Mouse (Mus musculus): ENCODE data around the gene Hoxb13. TPM values are rescaled to one million over a fixed set of nuclear protein-coding genes. Genes with fewer than 3 reads are reported as not detected.

Hoxb13 gene
- polyA plus RNA-seq, 1 experiment: not detected

DNA sequence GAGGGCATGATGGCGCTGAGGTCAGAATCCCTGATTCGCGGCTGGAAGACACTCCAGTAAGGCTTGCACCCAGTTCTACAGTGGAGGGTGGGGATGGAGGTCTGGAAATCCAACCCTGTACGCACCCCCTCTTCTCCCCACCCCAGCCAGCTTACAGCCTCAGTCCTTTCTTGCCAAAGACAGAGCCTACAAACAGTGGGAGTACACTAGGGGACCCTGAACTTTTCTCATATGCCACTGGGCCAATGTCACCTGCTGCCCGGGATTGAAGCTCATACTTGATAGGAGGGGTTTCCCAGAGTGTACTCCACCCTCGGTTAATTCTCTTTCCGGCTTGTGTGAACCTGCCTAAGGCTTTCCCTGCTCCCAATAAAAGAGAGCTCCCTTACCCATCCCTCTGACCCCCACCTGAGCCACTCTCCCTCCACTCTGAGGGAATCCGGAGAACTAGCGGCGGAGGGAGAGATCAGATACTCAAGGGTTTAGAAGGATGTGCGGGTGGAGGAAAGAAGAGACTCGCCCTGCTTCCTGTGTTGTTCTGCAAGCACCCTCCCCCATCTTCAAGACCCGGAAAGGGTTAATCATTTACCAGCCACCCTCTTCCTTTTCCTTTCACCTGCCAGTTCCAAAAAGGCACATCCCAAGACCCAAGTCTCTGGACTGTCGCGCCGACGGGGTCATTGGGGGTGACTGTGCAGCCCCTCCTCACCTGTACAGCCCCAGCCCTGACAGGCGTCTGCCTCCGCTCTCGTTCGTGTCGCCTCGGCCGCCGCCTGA lies 21.4 kb upstream of the Hoxb13 start:
- TF ChIP-seq POLR2A (IDR thresholded peaks at IDR 0.05; ENCODE audit: borderline replicate concordance, control insufficient read depth, low read depth, low read length) (no peak), CTCF (IDR thresholded peaks at IDR 0.05; ENCODE audit: control insufficient read depth, insufficient read depth, low read length) (no peak)
- Histone ChIP-seq H3K4me1 (ENCODE audit: control insufficient read depth, insufficient read depth, low read length) (no peaks in the 10 kb centered on the region), H3K4me3 (replicated peaks; ENCODE audit: control insufficient read depth, low read depth, low read length) (no peak overlapping the region), H3K27ac (ENCODE audit: control insufficient read depth, insufficient read depth, low read depth, low read length, poor library complexity) (no peak overlapping the region)
- WGBS: 5% methylated on average over 25 of the region's 25 CpGs

DNA sequence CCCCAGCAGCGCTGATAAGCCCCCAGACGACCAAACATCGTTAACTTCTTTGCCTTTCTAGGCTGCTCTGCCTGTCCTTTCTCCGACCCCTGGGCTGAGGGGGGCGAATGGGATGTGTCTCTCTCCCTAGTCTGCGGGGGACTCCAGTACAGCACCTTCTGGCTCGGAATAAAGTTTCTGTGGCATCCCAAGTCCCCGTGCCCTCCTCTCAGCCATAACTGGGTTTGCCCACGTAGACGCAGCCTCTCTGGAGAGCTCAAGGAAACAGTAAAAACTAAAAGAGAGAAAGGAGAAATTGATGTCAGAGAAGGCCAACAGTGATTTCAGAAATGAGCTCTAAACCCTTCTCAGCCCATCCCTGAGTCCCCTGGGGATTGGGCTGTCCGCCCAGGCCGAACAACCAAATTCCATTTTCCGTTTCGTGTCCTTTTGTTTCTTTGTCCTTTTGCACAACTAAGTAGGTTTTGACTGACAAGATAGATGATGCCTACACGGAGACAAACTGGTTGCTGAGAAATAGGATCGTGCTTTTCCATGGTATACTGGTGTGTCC lies 20.8 kb upstream of the Hoxb13 start:
- Histone ChIP-seq H3K27ac (ENCODE audit: control insufficient read depth, insufficient read depth, low read depth, low read length, poor library complexity) (no peak overlapping the region), H3K4me1 (ENCODE audit: control insufficient read depth, insufficient read depth, low read length) (no peaks in the 10 kb centered on the region), H3K4me3 (replicated peaks; ENCODE audit: control insufficient read depth, low read depth, low read length) (no peak overlapping the region)
- TF ChIP-seq POLR2A (IDR thresholded peaks at IDR 0.05; ENCODE audit: borderline replicate concordance, control insufficient read depth, low read depth, low read length): no peak
- TF ChIP-seq CTCF (IDR thresholded peaks at IDR 0.05; ENCODE audit: control insufficient read depth, insufficient read depth, low read length): no peak
- 5% methylated on average over 16 of the region's 16 CpGs for WGBS

- Histone ChIP-seq H3K4me1 (ENCODE audit: control insufficient read depth, insufficient read depth, low read length) (no peaks in the 10 kb centered on the region), H3K27ac (ENCODE audit: control insufficient read depth, insufficient read depth, low read depth, low read length, poor library complexity) (no peak overlapping the region), H3K4me3 (replicated peaks; ENCODE audit: control insufficient read depth, low read depth, low read length) (no peak overlapping the region)
- TF ChIP-seq CTCF (IDR thresholded peaks at IDR 0.05; ENCODE audit: control insufficient read depth, insufficient read depth, low read length): no peak
- TF ChIP-seq POLR2A (IDR thresholded peaks at IDR 0.05; ENCODE audit: borderline replicate concordance, control insufficient read depth, low read depth, low read length): no peak
- WGBS: 10% methylated on average over 6 of the region's 6 CpGs
Measured at GRCm38 (mm10) chr11:96174881-96175280, 19.2 kb upstream of the Hoxb13 start.

DNA sequence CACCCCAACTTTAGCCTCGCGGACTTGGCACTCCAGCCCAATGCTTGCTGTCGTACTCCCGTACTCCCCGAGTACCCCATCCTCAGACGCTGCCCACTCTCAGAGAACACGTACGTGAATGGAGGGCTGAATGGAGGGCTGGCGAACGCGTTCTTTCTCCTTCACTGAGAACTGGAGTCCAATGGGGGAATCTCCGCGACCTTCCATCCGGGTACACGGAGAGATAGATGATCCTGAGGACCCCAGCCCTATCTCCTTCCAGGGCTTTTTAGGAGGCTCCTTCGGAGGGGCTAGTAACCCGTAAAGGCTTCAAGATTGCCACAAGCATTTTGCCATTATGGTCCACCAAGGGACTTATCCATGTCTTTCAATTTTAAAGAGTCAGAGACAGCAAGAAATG lies 18.6 kb upstream of the Hoxb13 start:
- Histone ChIP-seq H3K4me3 (replicated peaks; ENCODE audit: control insufficient read depth, low read depth, low read length) (no peak overlapping the region), H3K27ac (ENCODE audit: control insufficient read depth, insufficient read depth, low read depth, low read length, poor library complexity) (no peak overlapping the region), H3K4me1 (ENCODE audit: control insufficient read depth, insufficient read depth, low read length) (no peaks in the 10 kb centered on the region)
- 10% methylated on average over 17 of the region's 17 CpGs for WGBS
- TF ChIP-seq POLR2A (IDR thresholded peaks at IDR 0.05; ENCODE audit: borderline replicate concordance, control insufficient read depth, low read depth, low read length) (no peak), CTCF (IDR thresholded peaks at IDR 0.05; ENCODE audit: control insufficient read depth, insufficient read depth, low read length) (no peak)

GRCm38 (mm10) chr11:96175951-96176530 lies 18.1 kb upstream of the Hoxb13 start:
- Histone ChIP-seq H3K4me3 (replicated peaks; ENCODE audit: control insufficient read depth, low read depth, low read length) (no peak overlapping the region), H3K27ac (ENCODE audit: control insufficient read depth, insufficient read depth, low read depth, low read length, poor library complexity) (no peak overlapping the region), H3K4me1 (ENCODE audit: control insufficient read depth, insufficient read depth, low read length) (no peaks in the 10 kb centered on the region)
- no peak for TF ChIP-seq POLR2A (IDR thresholded peaks at IDR 0.05; ENCODE audit: borderline replicate concordance, control insufficient read depth, low read depth, low read length)
- no peak for TF ChIP-seq CTCF (IDR thresholded peaks at IDR 0.05; ENCODE audit: control insufficient read depth, insufficient read depth, low read length)
- 7% methylated on average over 9 of the region's 9 CpGs for WGBS

DNA sequence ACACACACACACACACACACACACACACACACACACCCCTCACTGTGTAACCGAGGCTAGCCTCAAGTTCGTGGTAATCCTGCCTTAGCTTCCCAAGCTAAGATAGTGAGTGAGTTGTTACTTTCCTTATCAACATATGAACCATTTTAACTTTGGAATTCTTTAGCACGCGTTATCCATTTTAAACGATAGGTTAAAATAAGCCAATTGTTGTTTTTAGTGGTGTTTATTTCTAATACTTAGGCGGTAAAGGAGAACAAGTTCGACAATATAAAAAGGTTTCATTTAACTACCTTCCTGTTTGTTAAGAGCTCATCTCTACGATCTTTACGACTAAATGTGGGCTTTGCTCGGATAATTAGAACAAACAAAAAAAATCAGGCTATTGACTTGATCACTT lies 17.3 kb upstream of the Hoxb13 start:
- Histone ChIP-seq H3K4me1 (ENCODE audit: control insufficient read depth, insufficient read depth, low read length) (no peaks in the 10 kb centered on the region), H3K4me3 (replicated peaks; ENCODE audit: control insufficient read depth, low read depth, low read length) (no peak overlapping the region), H3K27ac (ENCODE audit: control insufficient read depth, insufficient read depth, low read depth, low read length, poor library complexity) (no peak overlapping the region)
- TF ChIP-seq CTCF (IDR thresholded peaks at IDR 0.05; ENCODE audit: control insufficient read depth, insufficient read depth, low read length): no peak
- no peak for TF ChIP-seq POLR2A (IDR thresholded peaks at IDR 0.05; ENCODE audit: borderline replicate concordance, control insufficient read depth, low read depth, low read length)
- 5% methylated on average over 10 of the region's 10 CpGs for WGBS

GRCm38 (mm10) chr11:96177546-96178174 lies 16.5 kb upstream of the Hoxb13 start:
- TF ChIP-seq POLR2A (IDR thresholded peaks at IDR 0.05; ENCODE audit: borderline replicate concordance, control insufficient read depth, low read depth, low read length) (no peak), CTCF (IDR thresholded peaks at IDR 0.05; ENCODE audit: control insufficient read depth, insufficient read depth, low read length) (no peak)
- H3K4me3 ChIP-seq (replicated peaks; ENCODE audit: control insufficient read depth, low read depth, low read length): no peak overlapping the region
- H3K4me1 ChIP-seq (ENCODE audit: control insufficient read depth, insufficient read depth, low read length): no peaks in the 10 kb centered on the region
- 5% methylated on average over 27 of the region's 27 CpGs for WGBS
- no peak overlapping the region for H3K27ac ChIP-seq (ENCODE audit: control insufficient read depth, insufficient read depth, low read depth, low read length, poor library complexity)

DNA sequence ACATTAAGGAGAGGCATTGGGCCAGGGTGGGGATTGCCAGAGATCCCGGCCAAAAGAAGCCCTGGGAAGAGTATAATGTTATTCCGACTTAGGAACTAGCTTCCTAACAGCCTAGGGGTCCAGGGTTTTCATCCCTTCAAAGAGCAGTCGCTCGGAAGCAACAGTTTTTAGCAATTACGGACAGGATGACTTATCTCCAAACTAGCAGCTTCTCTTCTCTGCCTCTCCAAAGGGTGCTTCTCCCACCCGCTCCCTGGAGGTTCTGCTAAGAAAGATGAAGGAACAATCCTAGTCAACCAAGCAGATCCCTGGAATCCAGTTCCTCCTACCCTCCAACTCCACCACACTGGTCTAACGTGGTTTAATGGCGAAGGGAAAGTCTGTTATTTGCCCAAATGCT lies 15.8 kb upstream of the Hoxb13 start:
- Histone ChIP-seq H3K4me1 (ENCODE audit: control insufficient read depth, insufficient read depth, low read length) (no peaks in the 10 kb centered on the region), H3K4me3 (replicated peaks; ENCODE audit: control insufficient read depth, low read depth, low read length) (no peak overlapping the region), H3K27ac (ENCODE audit: control insufficient read depth, insufficient read depth, low read depth, low read length, poor library complexity) (no peak overlapping the region)
- TF ChIP-seq CTCF (IDR thresholded peaks at IDR 0.05; ENCODE audit: control insufficient read depth, insufficient read depth, low read length): no peak
- TF ChIP-seq POLR2A (IDR thresholded peaks at IDR 0.05; ENCODE audit: borderline replicate concordance, control insufficient read depth, low read depth, low read length): no peak
- 7% methylated on average over 8 of the region's 8 CpGs for WGBS
